Mouse (Mus musculus): ENCODE measurements around the gene Kctd6.

- TF ChIP-seq CTCF (IDR thresholded peaks at IDR 0.05; ENCODE audit: control insufficient read depth, insufficient read depth, low read length) (no peak), POLR2A (IDR thresholded peaks at IDR 0.05; ENCODE audit: borderline replicate concordance, control insufficient read depth, low read depth, low read length) (no peak)
Observed at GRCm38 (mm10) chr14:8212996-8213395, 944 bp upstream of the Kctd6 start.

All from bone marrow, adult 2 months (tissue).